Mouse (Mus musculus) testis, postnatal 10 days (tissue): Measurements from ENCODE around the gene Cd96.

Experiments used
- DNase-seq: peaks from one replicate; pipeline ENCODE4 v3.0.0; 2021; ENCODE audit warnings: low spot score

Gene Cd96

DNA sequence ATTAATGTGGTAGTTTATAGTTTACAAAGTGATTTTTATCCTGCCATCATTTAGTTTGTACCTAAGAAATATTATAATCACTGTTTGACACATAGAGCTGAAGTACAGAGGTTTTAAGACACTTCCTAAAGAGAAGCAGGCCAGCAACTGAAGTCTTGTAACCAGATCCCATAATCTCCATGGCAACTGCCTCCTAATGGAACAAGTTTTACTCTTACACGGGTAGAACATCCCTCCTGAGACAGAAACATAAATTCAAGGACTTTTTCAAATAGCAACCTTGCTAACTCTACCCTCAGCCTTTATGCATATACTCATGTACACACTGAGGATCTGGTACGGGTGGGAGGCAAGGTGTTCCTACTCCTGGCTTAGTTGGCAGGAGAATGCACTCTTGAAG is 83.8 kb downstream of the Cd96 start:
- no peak for DNase-seq

DNA sequence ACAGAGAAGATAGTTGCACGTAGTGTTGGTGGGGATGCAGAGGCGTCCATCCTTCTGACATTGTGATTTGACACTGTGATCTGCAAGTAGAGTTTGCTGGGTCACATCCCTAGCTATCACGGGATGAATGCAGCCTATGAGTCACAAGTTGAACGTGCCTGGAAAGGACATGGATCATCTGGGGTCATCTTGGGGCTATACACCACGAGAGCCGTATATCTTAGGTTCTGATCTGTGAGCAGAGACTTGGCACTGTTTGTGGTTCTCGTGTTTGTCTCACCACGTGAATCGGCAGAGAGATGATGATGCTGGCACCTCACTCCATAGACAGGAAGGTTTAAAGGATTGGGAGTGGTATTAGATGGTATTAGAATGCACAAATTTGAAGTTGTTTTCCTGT is 86.2 kb downstream of the Cd96 start:
- no peak for DNase-seq

DNA sequence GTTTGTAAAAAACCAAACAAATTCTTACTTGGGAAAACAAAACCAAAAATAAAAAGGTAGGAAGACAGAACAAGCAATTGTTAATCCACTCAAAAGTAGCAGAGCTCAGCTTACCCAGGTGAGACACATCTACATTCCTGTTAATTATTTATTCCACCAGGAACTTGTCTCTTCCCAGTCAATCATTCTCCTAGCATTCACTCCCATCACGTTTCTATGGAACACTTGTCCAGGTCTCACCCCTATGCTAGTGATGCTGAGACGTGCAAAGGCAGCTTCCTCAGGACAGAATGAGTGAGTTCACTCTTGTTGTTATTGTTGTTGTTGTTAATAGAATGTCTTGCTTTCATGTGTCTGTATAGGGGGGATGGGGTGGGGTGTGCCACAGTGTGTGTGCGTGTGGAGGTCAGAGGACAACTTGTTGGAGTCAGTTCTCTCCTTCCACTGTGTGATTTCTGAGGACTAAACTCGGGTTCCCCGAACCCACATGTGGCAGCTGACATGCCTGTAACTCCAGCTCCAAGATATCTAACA is 97.0 kb downstream of the Cd96 start:
- no peak for DNase-seq

DNA sequence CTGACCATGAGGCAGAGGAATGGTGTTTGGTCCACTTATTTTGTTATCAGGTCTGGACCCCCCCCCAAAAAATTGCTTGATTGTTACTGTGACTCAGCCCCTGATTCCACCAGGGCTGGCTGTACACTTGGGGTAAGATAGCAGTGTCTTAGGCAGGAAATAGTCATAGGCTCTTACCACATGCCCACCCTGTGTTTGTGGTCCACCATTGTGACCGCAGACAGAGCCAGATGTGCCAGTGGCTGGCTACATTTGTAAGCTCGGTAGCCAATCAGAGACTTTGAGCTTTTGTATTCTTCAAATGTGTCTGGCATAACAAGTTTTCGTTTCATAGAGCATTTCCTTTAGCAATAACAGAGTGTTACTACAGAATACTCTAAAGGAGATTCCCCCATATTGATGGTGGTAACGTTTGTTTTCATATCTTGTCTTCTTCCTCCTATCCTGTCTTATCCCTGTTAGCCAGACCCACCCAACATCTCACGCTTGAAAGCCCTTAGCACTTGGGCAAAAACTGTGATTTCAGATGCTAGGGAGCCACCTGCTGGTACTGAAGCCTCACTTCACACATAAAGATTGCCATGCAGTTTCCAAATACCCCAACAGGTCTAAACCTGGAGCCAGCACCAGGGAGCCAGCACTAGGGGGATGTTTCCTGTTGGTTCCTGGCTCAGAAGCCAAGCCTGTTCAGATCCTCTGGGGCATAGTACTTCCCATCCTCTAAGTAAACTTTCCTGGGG is 97.7 kb downstream of the Cd96 start:
- DNase-seq, result peak; percentile 63

DNA sequence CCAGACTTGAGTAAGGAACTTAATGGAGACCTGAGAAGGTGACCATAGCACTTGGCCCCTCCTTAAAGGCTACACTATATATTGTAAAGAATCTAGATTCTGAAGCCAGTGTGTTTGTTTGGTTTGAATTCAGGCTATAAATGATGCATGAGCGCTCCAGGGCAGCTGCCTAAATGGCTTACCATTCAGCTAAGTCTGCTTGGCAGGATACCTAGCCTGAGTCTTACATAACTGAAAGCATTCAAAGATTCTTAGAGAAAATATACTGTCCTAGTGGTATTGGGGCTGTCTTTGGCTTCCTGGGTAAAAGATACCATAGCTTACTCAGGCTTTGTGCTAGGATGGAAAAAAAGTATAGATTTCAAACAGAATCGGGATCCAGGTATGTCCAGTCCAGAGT is 98.7 kb downstream of the Cd96 start:
- no peak for DNase-seq

DNA sequence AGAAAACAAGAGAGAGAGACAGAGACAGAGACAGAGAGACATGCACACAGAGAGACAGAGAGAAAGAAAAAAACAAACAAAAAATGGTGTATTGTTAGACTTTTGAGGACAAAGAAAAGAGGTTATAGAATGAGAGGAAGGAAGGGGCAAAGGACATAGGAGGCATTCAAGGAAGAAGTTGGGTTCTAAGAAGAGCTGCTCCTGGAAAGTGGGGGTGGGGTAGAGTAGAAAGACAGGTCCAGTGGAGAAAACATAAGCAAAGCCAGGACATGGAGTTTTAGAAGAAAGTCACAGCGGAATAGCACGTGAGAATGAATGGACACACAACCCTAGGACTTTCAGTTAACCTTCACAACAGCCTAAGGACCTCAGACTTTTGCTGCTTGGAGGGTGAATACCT is 99.7 kb downstream of the Cd96 start:
- no peak for DNase-seq

DNA sequence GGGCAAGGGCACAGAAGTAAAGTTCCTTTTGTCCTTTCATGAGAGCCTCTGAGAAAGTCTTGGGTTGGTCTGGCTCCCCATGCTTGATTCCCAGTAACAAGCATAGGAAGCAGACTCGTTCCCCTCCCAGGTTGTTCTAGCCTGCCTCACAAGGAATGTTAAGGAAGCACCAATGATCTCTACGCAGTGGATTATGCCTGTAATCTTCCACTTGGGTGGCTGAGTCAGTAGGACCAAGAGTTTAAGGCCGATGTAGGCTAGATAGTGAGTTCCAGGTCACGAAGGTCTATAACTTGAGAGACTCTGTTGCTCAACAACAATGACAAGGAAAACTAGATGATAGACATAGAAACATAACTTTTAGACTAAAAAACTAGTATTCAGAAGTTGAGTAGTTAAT is 100.3 kb downstream of the Cd96 start:
- no peak for DNase-seq

DNA sequence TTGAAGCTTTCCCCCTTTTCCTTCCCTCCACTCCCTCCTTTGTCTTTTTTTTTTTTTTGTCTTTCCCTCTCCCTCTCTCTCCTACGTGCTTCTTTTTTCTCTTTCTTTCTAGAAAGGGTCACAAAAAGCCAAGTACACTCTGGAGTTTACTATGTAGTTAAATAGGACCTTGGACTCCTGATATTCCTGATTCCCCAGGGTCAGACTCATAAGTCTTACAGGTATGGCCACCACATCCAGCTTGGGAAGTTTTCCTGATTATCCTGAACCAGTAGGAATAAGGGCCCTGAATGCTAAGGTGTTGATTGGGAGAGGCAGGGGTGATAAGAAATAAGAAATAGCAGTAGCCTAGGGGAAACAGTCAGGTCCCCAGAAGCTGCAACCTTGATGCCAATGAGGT is 100.7 kb downstream of the Cd96 start:
- no peak for DNase-seq

DNA sequence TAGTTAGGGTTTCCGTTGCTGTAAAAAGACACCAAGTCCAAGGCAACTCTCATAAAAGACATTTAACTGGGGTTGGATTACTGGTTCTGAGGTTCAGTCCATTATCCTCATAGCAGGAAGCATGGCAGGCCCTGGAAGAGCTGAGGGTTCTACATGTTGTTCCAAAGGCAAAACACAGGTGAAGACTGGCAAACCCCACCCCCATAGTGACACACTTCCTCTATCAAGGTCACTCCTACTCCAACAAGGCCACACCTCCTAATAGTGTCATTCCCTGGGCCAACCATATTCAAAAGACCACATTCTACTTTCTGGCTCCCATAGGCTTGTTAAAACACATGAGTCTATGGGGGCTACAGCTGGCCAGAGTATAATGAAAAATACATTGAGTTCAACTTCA is 108.4 kb downstream of the Cd96 start:
- no peak for DNase-seq

DNA sequence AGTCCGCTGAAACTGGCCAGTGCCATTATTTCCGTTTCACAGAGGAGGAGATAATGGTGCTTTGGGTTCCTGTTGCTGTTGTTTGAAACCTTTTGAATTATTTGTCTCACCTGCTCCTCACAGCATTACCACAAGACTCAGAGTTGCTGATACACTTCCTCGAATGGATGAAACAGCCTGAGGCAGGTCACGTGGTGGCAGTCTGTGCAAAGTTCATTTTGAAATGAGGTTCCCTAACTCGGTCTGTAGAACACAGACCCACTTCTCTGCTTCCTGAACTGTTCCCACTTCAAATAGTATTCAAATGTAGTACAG is 109.2 kb downstream of the Cd96 start:
- no peak for DNase-seq

DNA sequence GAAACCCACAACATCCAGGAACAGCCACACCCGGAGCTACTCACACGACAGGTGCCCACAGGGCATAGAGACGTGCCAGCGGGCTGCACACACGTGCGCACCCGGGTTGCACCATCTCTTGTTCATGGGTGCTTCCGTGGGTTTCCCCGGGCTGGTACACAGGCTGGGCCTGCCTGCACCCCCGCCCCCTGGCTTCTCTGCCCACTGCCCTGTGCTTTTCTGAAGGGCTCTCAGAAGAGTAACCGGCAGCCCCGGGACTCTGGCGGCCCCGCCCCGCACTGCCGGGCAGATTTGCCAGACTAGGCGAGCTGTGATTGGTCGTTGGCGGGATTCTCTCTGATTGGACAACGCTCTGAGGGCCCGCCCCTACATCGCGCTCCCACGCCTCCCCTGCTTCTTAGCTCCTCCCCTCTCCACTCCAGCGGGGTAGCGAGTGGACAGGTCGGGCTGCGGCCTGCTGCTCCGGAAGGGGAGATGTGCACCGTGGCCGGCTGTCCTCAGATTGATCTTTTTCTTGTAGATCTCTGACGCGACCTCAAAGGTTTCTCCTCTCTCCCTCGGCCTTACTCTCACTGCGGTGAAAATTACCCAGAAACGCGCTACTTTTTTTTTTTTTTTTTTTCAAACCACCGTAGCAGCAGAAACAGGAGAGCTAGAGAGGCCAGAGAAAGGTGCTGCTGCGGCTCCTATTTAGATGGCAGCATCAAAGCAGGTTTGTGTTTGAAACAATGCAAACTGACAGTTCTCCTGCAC is 109.7 kb downstream of the Cd96 start, which contains the start of gene Plcxd2:
Gene Plcxd2 (minus strand): TSS at position 66 of the 753 bp plus-strand sequence.
- DNase-seq, result peak; percentile 95

DNA sequence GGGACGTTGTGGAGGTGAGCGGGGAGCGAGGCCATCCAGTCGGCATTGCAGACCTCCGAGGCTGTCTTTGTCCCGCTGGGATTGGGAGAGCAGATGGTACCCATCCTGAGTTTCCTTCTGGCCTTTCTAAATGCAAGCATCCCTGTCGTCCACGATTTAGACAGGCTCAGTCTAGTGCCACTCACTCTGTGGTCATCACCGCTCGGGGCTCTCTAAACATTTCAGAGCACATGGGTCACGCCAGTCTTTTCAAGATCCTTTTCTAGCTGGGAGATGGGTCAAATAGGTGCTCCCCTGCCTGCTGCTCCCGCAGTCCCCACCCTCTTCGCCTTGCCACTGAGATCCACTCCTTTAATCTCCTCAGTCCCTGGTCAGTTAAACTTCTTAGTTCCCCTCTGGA is 110.3 kb downstream of the Cd96 start:
- DNase-seq, result no peak

DNA sequence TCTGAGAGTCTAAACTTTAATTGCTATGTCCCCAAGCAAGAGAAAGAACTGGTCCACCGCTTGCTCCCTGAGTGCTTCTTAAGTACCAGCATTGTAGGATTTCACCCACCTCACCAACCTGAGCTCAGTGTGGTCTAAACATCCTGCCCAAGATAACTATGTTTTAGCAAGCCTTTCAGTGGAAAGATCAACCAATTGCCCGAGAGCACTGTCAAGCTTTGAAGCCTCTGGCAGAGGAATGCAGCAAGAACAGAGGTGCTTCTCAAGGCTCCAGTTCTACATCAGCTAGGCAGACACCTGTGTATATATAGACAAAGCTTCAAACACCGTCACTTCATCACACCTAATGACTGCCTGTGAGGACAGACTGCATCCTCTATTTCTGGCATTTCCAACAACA is 111.3 kb downstream of the Cd96 start:
- no peak for DNase-seq

DNA sequence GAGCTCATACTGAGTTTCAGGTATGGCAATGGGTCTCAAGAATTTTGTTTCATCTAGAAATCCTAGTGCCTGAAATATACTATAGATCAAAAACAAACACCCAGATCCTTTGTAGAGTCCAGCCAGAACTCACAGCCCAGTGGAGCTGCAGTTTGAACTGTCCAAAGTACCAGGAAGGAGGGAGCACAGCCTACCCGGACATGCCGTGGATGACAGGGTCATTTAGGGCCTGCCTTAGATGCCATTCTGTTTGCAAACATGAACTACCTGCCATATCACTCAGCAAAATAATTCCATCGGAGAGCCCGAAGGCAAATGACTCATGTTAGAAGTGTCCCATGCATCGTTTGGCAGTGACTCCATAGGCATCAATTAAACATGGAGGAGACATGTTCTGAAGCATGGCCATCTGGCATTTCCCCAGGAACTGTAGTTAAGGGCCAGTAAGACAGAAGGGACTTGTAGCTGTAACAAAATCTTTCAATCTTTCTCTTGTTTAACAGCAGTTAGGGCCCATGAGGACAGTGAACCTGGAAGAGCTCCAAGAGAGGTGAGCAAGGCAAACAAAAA is 111.9 kb downstream of the Cd96 start:
- DNase-seq, result no peak

DNA sequence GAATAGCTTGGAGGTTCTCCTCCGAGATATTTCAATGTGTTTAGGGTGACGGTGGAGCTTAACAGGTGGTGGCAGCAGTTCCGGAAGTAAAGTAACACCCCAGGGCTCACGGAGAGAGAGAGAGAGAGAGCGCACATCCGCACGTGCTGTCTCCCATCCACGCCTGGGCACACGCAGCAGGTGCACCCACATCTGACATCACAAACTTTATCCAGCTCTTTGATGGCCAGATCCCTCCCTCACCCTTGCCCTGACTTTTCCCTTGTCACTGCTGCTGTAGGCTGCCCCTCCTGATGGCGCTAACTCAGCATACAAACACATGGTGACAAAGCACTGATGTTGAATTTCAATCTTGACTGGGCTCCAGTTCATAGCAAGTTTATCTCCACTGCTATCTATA is 113.8 kb downstream of the Cd96 start:
- DNase-seq, result no peak

DNA sequence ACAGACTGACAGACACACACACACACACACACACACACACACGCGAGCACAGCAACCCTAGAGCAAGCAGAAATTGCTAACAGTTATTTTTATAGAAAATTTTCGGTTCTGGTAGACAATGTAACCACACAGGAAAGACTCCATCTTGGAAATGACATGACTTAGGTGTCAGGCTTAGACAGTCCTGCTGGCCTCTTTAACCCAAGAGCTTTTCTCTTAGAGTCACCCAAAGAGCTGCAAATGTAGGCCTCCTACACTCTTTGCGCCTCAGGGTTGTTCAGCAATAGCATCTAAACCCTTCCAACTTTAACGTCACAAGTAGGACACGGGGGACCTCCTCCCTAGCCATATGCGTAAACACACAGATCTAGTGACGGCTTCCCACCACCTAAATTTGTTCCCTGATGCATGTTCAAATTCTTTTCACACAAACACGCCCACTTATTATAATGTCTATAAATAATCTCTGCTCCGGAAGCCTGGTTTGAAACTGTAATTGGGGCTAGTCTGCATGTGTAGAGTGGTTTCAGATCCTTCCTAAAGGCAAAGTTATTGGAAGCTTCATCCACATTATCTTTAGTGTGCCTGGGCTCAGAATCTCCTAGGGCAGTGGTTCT is 118.4 kb downstream of the Cd96 start:
- DNase-seq, result no peak

DNA sequence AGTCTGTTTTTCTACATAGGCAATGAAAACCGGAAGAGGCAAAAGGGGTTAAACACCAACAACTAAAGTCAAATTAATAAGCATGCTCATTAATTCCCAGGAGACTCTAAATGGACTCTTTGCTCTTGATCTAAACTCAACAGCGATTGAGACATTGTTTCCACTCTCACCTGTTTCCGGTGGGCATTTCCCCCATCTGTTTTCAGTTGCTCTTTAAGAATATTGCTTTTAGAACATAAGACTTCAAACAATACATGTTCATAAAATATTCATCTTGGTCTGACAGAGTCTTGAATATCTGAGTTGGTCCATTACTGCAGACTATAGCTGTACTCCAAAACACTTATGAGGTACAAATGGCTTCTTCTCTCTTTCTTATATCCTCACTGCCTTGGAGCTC is 119.1 kb downstream of the Cd96 start:
- no peak for DNase-seq

DNA sequence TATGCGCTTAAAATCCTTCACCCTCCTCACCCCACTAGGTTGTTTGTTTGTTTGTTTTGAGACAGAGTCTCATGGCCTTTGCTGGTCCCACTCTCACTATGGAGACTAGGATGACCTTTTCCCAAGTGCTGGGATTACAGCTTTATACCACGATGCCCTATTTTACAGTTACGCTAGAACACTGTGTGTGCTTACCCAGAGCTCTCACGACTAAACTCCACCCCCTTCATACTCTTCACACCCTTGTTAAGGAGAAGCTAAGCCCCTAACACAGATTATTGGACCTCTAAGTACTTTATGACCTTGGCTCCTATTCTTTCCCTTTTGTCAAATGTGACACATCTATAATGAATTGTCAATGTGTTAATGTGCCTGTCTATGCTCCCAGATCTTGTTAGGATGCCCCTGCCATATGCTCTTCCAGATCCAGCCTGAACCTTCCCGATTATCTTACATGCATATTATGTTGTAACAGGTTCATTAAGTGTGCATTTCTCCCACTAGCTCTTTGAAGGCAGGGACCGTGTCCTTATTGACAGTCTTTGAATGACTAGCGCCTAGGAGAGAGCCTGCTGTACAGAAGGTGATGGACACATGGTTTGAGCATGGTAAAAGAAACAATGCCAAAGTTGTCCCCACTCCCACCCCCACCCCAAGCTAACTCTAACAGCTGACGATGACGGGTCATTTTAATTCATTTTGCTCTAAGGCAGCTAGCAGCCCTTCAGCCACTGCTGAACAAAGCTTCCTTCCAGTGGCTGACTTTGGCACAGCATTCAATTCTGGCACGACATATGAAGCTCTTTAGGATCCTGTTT is 120.5 kb downstream of the Cd96 start:
- no peak for DNase-seq

DNA sequence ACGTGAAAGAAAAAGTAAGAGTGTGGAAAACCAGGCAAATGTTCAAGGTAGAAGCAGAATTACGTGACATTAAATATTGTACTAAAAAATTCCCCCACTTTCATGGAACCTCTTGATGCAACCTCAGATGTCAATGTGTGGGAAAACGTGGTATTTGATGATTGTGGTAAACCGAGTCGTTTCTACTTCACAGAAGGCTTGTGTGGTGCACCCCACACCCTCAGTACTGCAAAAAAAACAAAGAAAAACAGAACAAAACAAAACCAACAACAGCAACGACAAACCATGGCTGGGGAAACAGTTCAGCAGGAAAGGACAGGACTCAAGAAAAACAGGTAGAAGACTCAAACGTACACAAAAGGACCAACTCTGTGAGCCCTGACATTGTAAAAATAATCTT is 121.8 kb downstream of the Cd96 start:
- no peak for DNase-seq

DNA sequence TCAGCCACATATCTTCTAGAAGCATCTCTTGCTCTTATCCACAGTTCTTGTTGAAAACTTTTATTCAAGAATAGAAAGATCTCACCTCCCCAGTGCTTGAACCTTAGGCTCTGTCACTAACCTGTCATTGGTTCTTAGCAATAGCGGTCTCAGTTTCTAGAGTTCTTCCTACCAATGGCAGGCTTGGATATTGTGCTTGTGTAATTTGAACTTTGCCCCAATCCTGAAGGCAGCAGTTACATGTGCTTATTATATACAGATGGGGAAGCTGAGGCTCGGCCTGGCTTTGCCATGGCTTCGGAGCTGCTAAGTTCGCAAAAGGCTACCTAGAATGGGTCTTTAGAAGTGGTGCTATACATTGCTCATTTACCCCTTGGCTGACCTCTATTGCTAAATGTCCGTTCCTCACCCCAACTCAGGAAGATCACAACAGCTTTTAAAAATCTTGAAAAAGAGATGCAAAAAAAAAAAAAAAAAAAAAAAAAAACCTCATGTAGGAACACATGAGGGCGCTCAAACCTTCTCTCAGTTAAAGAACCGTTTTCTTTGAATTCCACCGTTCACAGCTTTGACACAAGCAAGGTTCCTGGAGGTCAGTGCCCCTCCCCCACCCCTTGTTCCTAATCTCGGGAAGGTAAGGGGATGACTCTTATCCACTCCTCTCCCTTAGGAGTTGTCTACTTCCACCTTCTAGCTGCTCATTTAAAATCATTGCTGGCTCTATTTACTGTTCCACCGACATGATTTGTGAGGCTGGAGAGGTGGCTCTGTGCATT is 129.0 kb downstream of the Cd96 start:
- no peak for DNase-seq

DNA sequence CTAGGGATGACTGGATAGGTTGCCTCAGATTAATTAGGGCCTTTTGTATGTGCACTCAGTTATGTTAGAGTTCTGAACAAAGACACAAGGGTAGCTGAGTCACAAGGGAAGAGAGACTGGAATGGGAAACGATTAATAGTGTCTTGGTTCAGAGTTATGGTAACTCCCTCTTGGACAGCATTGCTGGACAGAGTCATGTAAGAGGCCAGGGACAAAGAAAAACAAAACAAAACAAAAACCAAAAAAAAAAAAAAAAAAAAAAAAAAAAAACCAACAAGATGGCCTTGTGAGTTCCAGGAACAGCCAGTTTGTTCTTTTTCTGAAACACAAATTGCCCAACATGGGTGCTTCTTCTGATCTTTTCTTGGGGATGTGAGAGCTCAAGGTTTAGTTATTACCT is 133.8 kb downstream of the Cd96 start:
- no peak for DNase-seq
